Mouse (Mus musculus) stomach, embryonic 16.5 days (tissue): Measurements from ENCODE around the gene Arnt2. TPM values are rescaled to one million over a fixed set of nuclear protein-coding genes. Genes with fewer than 3 reads are reported as not detected.

Source experiments
- ATAC-seq: fragments of 200-750 bp; cut with Nextera tagmentation; 2 replicates; pipeline ENCODE4 v1.8.0; 2017; ENCODE audit warnings: moderate number of reproducible peaks, moderate TSS enrichment; ENCODE audit not compliant: insufficient read depth, low FRiP score
- H3K27ac ChIP-seq: fragments of 300-500 bp; sonication (generic); 2 replicates; pipeline ENCODE4 v1.5.1; 2014; ENCODE audit warnings: low read length
- H3K27me3 ChIP-seq: fragments of 300-500 bp; sonication (generic); 2 replicates; pipeline ENCODE4 v1.6.1; 2014; ENCODE audit warnings: low read length, control low read depth, mixed read lengths; ENCODE audit not compliant: control insufficient read depth, insufficient read depth
- H3K36me3 ChIP-seq: fragments of 300-500 bp; sonication (generic); 2 replicates; pipeline ENCODE4 v1.6.1; 2014; ENCODE audit warnings: low read length; ENCODE audit not compliant: control insufficient read depth, insufficient read depth
- H3K4me1 ChIP-seq: fragments of 300-500 bp; sonication (generic); 2 replicates; pipeline ENCODE4 v1.6.1; 2014; ENCODE audit warnings: low read length, control low read depth, mixed read lengths; ENCODE audit not compliant: control insufficient read depth, insufficient read depth
- H3K4me2 ChIP-seq: fragments of 300-500 bp; sonication (generic); 2 replicates; pipeline ENCODE4 v1.6.1; 2014; ENCODE audit warnings: low read depth, low read length, mixed read lengths
- H3K4me3 ChIP-seq: fragments of 300-500 bp; sonication (generic); replicated peaks from 2 replicates; pipeline ENCODE4 v1.5.1; 2014; ENCODE audit warnings: mild to moderate bottlenecking, low read length
- H3K9ac ChIP-seq: fragments of 300-500 bp; sonication (generic); 2 replicates; pipeline ENCODE4 v1.6.1; 2014; ENCODE audit warnings: low read length
- H3K9me3 ChIP-seq: fragments of 300-500 bp; sonication (generic); replicated peaks from 2 replicates; pipeline ENCODE4 v1.6.1; 2016; ENCODE audit warnings: low read length, control low read depth; ENCODE audit not compliant: control insufficient read depth
- WGBS: fragments of 180-500 bp; shearing (Covaris S2); extraction: QIAGEN DNeasy Blood & Tissue Kit; methylation state at CpG from one replicate; pipeline ENCODE4 v1.1.7; 2014; 5-methylcytosine and 5-hydroxymethylcytosine counted together
- polyA plus RNA-seq: library from polyadenylated mRNA; unstranded; fragments of >200 nt; fragmentation: Nextera tagmentation; extraction: Ambion mirVana; gene quantifications from 2 replicates; pipeline ENCODE4 v1.2.1, GENCODE M21; 2015

Gene Arnt2
- polyA plus RNA-seq, 1 experiment from 2014 or later, result 3.0 TPM

DNA sequence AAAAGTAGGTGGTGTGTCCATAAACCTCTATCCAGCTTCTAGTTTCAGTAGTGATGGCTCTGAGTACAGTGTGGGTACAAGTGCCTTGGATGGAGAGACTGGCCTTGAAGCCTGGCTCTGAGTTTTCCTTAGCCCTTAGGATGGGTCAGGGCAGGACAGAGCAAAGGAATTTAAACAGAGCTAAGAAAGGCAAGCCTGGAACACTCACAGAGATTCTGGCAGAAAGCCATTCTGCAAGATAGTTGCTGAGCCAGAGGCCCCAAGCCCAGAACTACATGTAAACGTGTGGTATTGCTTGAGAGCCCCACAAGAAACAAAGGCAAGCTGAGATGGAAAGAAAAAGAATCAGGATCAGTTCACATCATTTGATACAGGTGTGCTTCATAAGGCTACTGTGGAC lies 70.8 kb downstream of the Arnt2 start:
- Histone ChIP-seq H3K4me1 (peaks cover 9% of the 10 kb centered on the region; the same call in 1 of the 2 replicates), H3K9ac (no peak overlapping the region), H3K4me3 (no peak overlapping the region), H3K4me2 (no peak overlapping the region), H3K9me3 (no peaks in the 10 kb centered on the region), H3K27ac (no peak overlapping the region), H3K27me3 (no peaks in the 10 kb centered on the region), H3K36me3 (no peaks in the 10 kb centered on the region)
- ATAC-seq, result peak; percentile 58; the same call in 1 of the 2 replicates
- WGBS, result 33% methylated on average over 1 of the region's 1 CpGs

DNA sequence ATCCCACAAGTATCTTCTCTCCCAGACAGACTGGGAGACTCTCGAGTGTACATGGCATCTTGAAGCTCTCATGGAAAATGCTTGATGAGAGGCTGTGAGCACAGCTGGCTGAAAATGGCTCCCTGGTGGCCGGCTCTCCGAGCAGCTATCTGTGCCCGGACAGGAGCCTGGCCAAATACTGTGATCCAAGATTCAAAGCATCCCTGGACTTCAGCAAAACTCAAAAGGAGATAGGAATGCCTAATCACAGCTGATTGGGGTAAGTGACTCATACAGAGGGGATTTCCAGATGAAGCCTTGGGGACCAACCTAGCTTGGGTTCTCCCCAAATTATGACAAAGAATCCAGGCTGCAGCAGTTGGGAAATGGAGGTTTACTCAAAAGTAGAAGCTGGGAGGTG lies 72.2 kb downstream of the Arnt2 start:
- Histone ChIP-seq H3K4me1 (peaks cover 9% of the 10 kb centered on the region; the same call in 1 of the 2 replicates), H3K4me2 (no peak overlapping the region)
- ATAC-seq, result no peak

GRCm38 (mm10) chr7:84336907-84337306 lies 73.1 kb downstream of the Arnt2 start:
- H3K9me3 ChIP-seq, result no peaks in the 10 kb centered on the region
- H3K27ac ChIP-seq, result no peak overlapping the region
- ATAC-seq, result no peak
- no peaks in the 10 kb centered on the region for H3K27me3 ChIP-seq
- H3K36me3 ChIP-seq, result no peaks in the 10 kb centered on the region
- H3K4me2 ChIP-seq, result no peak overlapping the region
- no peak overlapping the region for H3K4me3 ChIP-seq
- peaks cover 9% of the 10 kb centered on the region; the same call in 1 of the 2 replicates for H3K4me1 ChIP-seq
- H3K9ac ChIP-seq, result no peak overlapping the region
- WGBS, result 81% methylated on average over 4 of the region's 4 CpGs

More for the DNA sequence above, 72.2 kb downstream of the Arnt2 start:
- Histone ChIP-seq H3K27ac (no peak overlapping the region), H3K9ac (no peak overlapping the region), H3K9me3 (no peaks in the 10 kb centered on the region), H3K27me3 (no peaks in the 10 kb centered on the region), H3K4me3 (no peak overlapping the region), H3K36me3 (no peaks in the 10 kb centered on the region)
- 82% methylated on average over 4 of the region's 4 CpGs for WGBS

GRCm38 (mm10) chr7:84336580-84336886 lies 73.4 kb downstream of the Arnt2 start:
- no peak overlapping the region for H3K4me2 ChIP-seq
- H3K4me1 ChIP-seq, result peaks cover 9% of the 10 kb centered on the region; the same call in 1 of the 2 replicates
- H3K36me3 ChIP-seq, result no peaks in the 10 kb centered on the region
- H3K9ac ChIP-seq, result no peak overlapping the region
- ATAC-seq, result no peak
- no peaks in the 10 kb centered on the region for H3K27me3 ChIP-seq
- no peak overlapping the region for H3K27ac ChIP-seq
- no peak overlapping the region for H3K4me3 ChIP-seq
- WGBS, result 50% methylated on average over 2 of the region's 2 CpGs
- H3K9me3 ChIP-seq, result no peaks in the 10 kb centered on the region

DNA sequence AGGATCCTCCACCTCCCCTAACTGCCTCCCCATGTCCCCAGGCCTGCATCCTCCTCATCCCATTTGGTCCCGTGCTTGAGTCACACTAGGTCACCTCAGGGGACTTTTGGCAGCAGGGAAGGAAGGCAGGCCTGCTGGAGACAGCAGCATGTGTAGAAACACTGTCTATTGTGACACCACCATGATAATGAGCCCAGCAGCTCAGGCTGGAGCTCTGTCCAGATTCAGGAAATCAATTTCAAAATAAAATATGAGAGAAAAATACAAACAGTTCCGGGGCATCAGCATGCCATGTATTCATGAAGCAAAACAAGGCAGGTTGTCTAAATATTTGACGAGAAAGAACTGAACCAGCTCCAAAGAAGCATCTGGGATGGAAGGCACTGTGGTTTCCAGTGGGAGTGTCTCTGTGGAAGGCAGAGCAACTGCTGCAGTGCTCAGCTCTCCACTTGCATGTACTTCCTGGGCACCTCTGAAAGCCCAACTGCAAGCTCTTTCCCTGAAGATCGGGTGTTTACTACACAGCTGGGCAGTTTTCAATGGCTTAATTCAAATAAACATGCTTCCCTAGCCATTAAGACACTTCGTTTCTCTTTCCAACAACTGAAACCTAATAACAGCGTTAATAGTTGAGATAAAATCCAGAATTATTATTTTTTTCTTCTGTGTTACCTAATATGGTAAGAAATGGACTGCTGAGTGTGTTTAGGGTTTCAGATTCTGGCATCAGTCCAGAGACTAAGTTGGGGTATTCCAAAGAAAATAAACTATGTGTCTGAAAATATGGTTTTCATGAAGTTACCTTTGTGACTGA lies 74.0 kb downstream of the Arnt2 start:
- H3K9ac ChIP-seq, result no peak overlapping the region
- H3K9me3 ChIP-seq, result no peaks in the 10 kb centered on the region
- H3K4me3 ChIP-seq, result no peak overlapping the region
- no peak overlapping the region for H3K4me2 ChIP-seq
- H3K4me1 ChIP-seq, result peaks cover 9% of the 10 kb centered on the region; the same call in 1 of the 2 replicates
- 44% methylated on average over 6 of the region's 6 CpGs for WGBS
- H3K36me3 ChIP-seq, result no peaks in the 10 kb centered on the region
- no peak for ATAC-seq
- H3K27ac ChIP-seq, result no peak overlapping the region
- no peaks in the 10 kb centered on the region for H3K27me3 ChIP-seq

DNA sequence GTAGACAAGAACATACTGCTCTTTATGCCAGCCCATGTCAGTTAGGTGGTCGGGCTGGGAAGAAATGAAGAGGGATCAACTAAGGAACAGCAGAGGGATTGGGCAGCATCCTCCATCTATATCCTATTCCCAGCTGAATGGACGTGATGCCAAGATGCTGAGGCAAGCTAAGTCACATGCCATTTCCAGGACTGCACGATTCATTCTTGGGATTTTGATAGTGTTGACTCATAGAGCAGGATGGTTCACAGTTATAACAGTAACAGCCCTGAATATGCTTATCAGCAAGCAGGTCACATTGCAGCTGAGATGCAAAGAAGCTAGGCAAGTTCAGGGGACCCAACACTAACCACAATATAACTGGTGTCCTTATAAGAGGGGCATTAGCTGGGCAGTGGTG lies 76.0 kb downstream of the Arnt2 start:
- WGBS, result 93% methylated on average over 3 of the region's 3 CpGs
- Histone ChIP-seq H3K9me3 (no peaks in the 10 kb centered on the region), H3K27me3 (no peaks in the 10 kb centered on the region), H3K36me3 (no peaks in the 10 kb centered on the region), H3K27ac (no peak overlapping the region), H3K9ac (no peak overlapping the region), H3K4me3 (no peak overlapping the region), H3K4me2 (no peak overlapping the region), H3K4me1 (peaks cover 5% of the 10 kb centered on the region; the same call in 1 of the 2 replicates)
- no peak for ATAC-seq

- Histone ChIP-seq H3K9ac (no peak overlapping the region), H3K4me1 (peaks cover 5% of the 10 kb centered on the region; the same call in 1 of the 2 replicates), H3K4me3 (no peak overlapping the region), H3K4me2 (no peak overlapping the region), H3K27me3 (no peaks in the 10 kb centered on the region), H3K9me3 (no peaks in the 10 kb centered on the region), H3K36me3 (no peaks in the 10 kb centered on the region), H3K27ac (no peak overlapping the region)
- WGBS, result 55% methylated on average over 11 of the region's 11 CpGs
- no peak for ATAC-seq
Measured at GRCm38 (mm10) chr7:84332295-84333168, 77.4 kb downstream of the Arnt2 start.

DNA sequence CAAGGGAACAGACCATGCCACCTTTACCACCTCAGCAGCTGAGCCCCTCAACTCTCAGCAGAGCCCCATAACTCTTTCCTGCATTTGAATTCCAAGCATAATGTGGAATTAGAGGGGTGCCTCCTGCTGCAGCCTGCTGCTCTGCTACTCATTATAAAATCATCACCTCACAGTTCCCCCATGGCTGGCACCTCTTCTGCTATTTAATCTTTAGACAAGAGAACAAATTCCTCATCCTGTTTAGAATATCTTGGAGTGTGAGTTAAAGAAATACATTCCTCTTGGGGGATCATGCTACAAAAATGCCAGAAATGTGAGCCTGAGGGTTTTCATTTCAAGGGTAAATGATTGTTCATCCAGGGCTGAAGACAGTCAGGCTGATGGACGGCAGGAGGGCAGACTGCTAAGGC lies 80.8 kb downstream of the Arnt2 start:
- ATAC-seq, result no peak
- WGBS, result 20% methylated on average over 1 of the region's 1 CpGs
- H3K9me3 ChIP-seq, result no peaks in the 10 kb centered on the region
- H3K4me1 ChIP-seq, result no peaks in the 10 kb centered on the region
- H3K9ac ChIP-seq, result no peak overlapping the region
- no peaks in the 10 kb centered on the region for H3K36me3 ChIP-seq
- H3K4me3 ChIP-seq, result no peak overlapping the region
- H3K27ac ChIP-seq, result no peak overlapping the region
- no peak overlapping the region for H3K4me2 ChIP-seq
- no peaks in the 10 kb centered on the region for H3K27me3 ChIP-seq

GRCm38 (mm10) chr7:84328770-84329169 lies 81.2 kb downstream of the Arnt2 start:
- no peak overlapping the region for H3K4me3 ChIP-seq

More at GRCm38 (mm10) chr7:84328770-84329169, 81.2 kb downstream of the Arnt2 start:
- 52% methylated on average over 1 of the region's 1 CpGs for WGBS
- Histone ChIP-seq H3K9me3 (no peaks in the 10 kb centered on the region), H3K4me2 (no peak overlapping the region), H3K4me1 (no peaks in the 10 kb centered on the region), H3K27ac (no peak overlapping the region), H3K36me3 (no peaks in the 10 kb centered on the region), H3K27me3 (no peaks in the 10 kb centered on the region), H3K9ac (no peak overlapping the region)
- ATAC-seq, result no peak
